22 mouse cellular contexts compared by ENCODE assay signal in genomic region chr7:128543961-128544360, GRCm38 (mm10). TPM values are rescaled to one million over a fixed set of nuclear protein-coding genes. Genes with fewer than 3 reads are reported as not detected.
DNase-seq lines count a peak whose midpoint lies in the region; ATAC-seq and TF ChIP-seq lines count a peak whose summit lies in the region.
"Had no signal": no experiment of that assay in that cellular context is flagged by ENCODE, and none has a peak within 500 bp of the region (broad histone marks: within the 10 kb centered on the region; RNA-seq: fewer than 3 reads in every experiment).

No protein-coding gene starts in this region.

- 77% methylated on average over 3 of the region's 3 CpGs for WGBS in heart, embryonic 15.5 days
- WGBS in heart, embryonic 10.5 days: 72% methylated on average over 3 of the region's 3 CpGs
- WGBS in kidney, adult 2 months: 78% methylated on average over 3 of the region's 3 CpGs

- no peaks in the 10 kb centered on the region for H3K9me3 ChIP-seq in heart, embryonic 15.5 days (replicated peaks)
- no peaks in the 10 kb centered on the region for H3K9me3 ChIP-seq in heart, embryonic 10.5 days
- H3K9me3 ChIP-seq: embryonic facial prominence, embryonic 12.5 days; embryonic facial prominence, embryonic 15.5 days; forebrain, embryonic 15.5 days; hindbrain, embryonic 13.5 days; intestine, embryonic 15.5 days had no signal

- peak; percentile 72 to 86 for DNase-seq in adrenal gland, adult (ENCODE audit: inconsistent age in 2 of 2, low spot score in 1 of 2)
- DNase-seq in adrenal gland, postnatal 10 days: no peak
- DNase-seq in heart, adult 11 months: peak; percentile 86
- DNase-seq in heart, adult 18-20 months: no peak
- no peak for DNase-seq in heart, embryonic 10.5 days (ENCODE audit: low spot score)
- DNase-seq in kidney, adult 2 months: no peak
- no peak for DNase-seq in kidney, adult 11 months
- DNase-seq: cerebellum, adult 11 months; cerebellum, adult 2 months; cerebellum, adult 9-11 months; cerebellum, postnatal 25 days; gastrocnemius, postnatal 14 days; kidney, adult 18-20 months had no signal

- no peak overlapping the region for H3K9ac ChIP-seq in heart, embryonic 15.5 days
- H3K9ac ChIP-seq: embryonic facial prominence, embryonic 12.5 days; embryonic facial prominence, embryonic 15.5 days; forebrain, embryonic 15.5 days; hindbrain, embryonic 13.5 days; intestine, embryonic 15.5 days had no signal

- no peak overlapping the region for H3K4me2 ChIP-seq in heart, embryonic 15.5 days
- H3K4me2 ChIP-seq: embryonic facial prominence, embryonic 12.5 days; embryonic facial prominence, embryonic 15.5 days; forebrain, embryonic 15.5 days; hindbrain, embryonic 13.5 days; intestine, embryonic 15.5 days had no signal

- ATAC-seq in heart, embryonic 15.5 days (replicated peaks; ENCODE audit: insufficient number of reproducible peaks, insufficient read depth, low FRiP score, low read depth): no peak
- ATAC-seq: activated CD4-positive, CD25-positive, alpha-beta regulatory T cell, adult 4 months; forebrain, embryonic 15.5 days; hindbrain, embryonic 16.5 days had no signal

- H3K4me3 ChIP-seq in heart, embryonic 15.5 days: no peak overlapping the region
- H3K4me3 ChIP-seq in heart, embryonic 10.5 days: no peak overlapping the region
- H3K4me3 ChIP-seq in kidney, adult 2 months (ENCODE audit: insufficient read depth, low read depth, low read length): no peak overlapping the region
- H3K4me3 ChIP-seq: embryonic facial prominence, embryonic 12.5 days; embryonic facial prominence, embryonic 15.5 days; forebrain, embryonic 15.5 days; hindbrain, embryonic 13.5 days; intestine, embryonic 15.5 days had no signal

- H3K36me3 ChIP-seq in heart, embryonic 15.5 days: peaks cover 63% of the 10 kb centered on the region
- H3K36me3 ChIP-seq in heart, embryonic 10.5 days: peaks cover 87% of the 10 kb centered on the region
- H3K36me3 ChIP-seq in kidney, adult 2 months (ENCODE audit: control insufficient read depth, insufficient read depth, low read length): peaks cover 5% of the 10 kb centered on the region
- H3K36me3 ChIP-seq: forebrain, embryonic 15.5 days; hindbrain, embryonic 13.5 days had no signal

- no peaks in the 10 kb centered on the region for H3K27me3 ChIP-seq in heart, embryonic 15.5 days
- no peaks in the 10 kb centered on the region for H3K27me3 ChIP-seq in heart, embryonic 10.5 days (ENCODE audit: insufficient read depth, poor library complexity, severe bottlenecking)
- H3K27me3 ChIP-seq in kidney, adult 2 months (replicated peaks; ENCODE audit: control insufficient read depth, insufficient read depth, low read length): no peaks in the 10 kb centered on the region
- H3K27me3 ChIP-seq: embryonic facial prominence, embryonic 12.5 days; embryonic facial prominence, embryonic 15.5 days; forebrain, embryonic 15.5 days; hindbrain, embryonic 13.5 days; intestine, embryonic 15.5 days had no signal

- H3K4me1 ChIP-seq in heart, embryonic 15.5 days (replicated peaks): peaks cover 55% of the 10 kb centered on the region
- H3K4me1 ChIP-seq in heart, embryonic 10.5 days: peaks cover 51% of the 10 kb centered on the region
- H3K4me1 ChIP-seq in kidney, adult 2 months (ENCODE audit: control insufficient read depth, insufficient read depth, low read length): peaks cover 3% of the 10 kb centered on the region; the same call in 1 of the 2 replicates
- H3K4me1 ChIP-seq: embryonic facial prominence, embryonic 12.5 days had no signal

- no peak for TF ChIP-seq POLR2A in kidney, adult 2 months (IDR thresholded peaks at IDR 0.05; ENCODE audit: low read depth, low read length)

- no peak for TF ChIP-seq CTCF in kidney, adult 2 months (conservative IDR thresholded peaks at IDR 0.05; ENCODE audit: insufficient read depth, insufficient read length, low read depth, low read length)

- H3K27ac ChIP-seq in heart, embryonic 15.5 days: peak overlapping the region; percentile 26; the same call in 1 of the 2 replicates
- no peak overlapping the region for H3K27ac ChIP-seq in heart, embryonic 10.5 days
- H3K27ac ChIP-seq in kidney, adult 2 months (ENCODE audit: insufficient read depth, low read depth, low read length): peak overlapping the region; percentile 67
- H3K27ac ChIP-seq: embryonic facial prominence, embryonic 12.5 days; embryonic facial prominence, embryonic 15.5 days; forebrain, embryonic 15.5 days; hindbrain, embryonic 13.5 days; intestine, embryonic 15.5 days; kidney, postnatal 0 days had no signal

RNA-seq across cellular contexts. Expression of gene Bag3, which starts 20.5 kb away (rescaled TPM):
- 100 to 1,000 TPM in 1 of 2 experiments, 10 to 100 TPM in 1; 77.1 to 125 TPM for total RNA-seq in adrenal gland, postnatal 10 days (2021)
- 100 to 1,000 TPM; 298 to 330 TPM for total RNA-seq in heart, adult 18-20 months (2021)
- 26.1 and 29.0 TPM in 2 replicates for polyA plus RNA-seq in heart, embryonic 15.5 days (2015; fragmentation: Nextera tagmentation; extraction: Ambion mirVana)
- 13.3 and 19.8 TPM in 2 replicates for polyA plus RNA-seq in heart, embryonic 10.5 days (2016; fragmentation: Nextera tagmentation; extraction: Ambion mirVana)
- polyA plus RNA-seq in kidney, adult 2 months (2012; rRNA removed): 27.6 and 28.3 TPM in 2 replicates

Comparison
In these comparisons a context has a peak if more than half of its experiments do, and no peak if none do; other contexts are left out.
1. DNase-seq: peak in adrenal gland, adult (2 of 2) and heart, adult 11 months (single experiment); none in adrenal gland, postnatal 10 days (single experiment), heart, adult 18-20 months (0 of 2), heart, embryonic 10.5 days (single experiment), kidney, adult 2 months (single experiment) and kidney, adult 11 months (single experiment).